In genomic region chr16:31052177-31052726, GRCm38 (mm10) we compare ENCODE assay signal across 17 mouse cellular contexts. TPM values are rescaled to one million over a fixed set of nuclear protein-coding genes. Genes with fewer than 3 reads are reported as not detected.
DNase-seq lines count a peak whose midpoint lies in the region; ATAC-seq lines count a peak whose summit lies in the region.
"Had no signal": no experiment of that assay in that cellular context is flagged by ENCODE, and none has a peak within 500 bp of the region (broad histone marks: within the 10 kb centered on the region; RNA-seq: fewer than 3 reads in every experiment).

No protein-coding gene starts in this region.

- H3K4me2 ChIP-seq in hindbrain, embryonic 13.5 days, result no peak overlapping the region
- H3K4me2 ChIP-seq in hindbrain, embryonic 16.5 days (ENCODE audit: low read length), result no peak overlapping the region
- H3K4me2 ChIP-seq in midbrain, embryonic 12.5 days (replicated peaks), result no peak overlapping the region
- no peak overlapping the region for H3K4me2 ChIP-seq in midbrain, embryonic 15.5 days
- H3K4me2 ChIP-seq in heart, embryonic 16.5 days (ENCODE audit: low read depth, low read length), result no peak overlapping the region
- H3K4me2 ChIP-seq: forebrain, embryonic 15.5 days; lung, embryonic 15.5 days had no signal

- no peak overlapping the region for H3K4me3 ChIP-seq in hindbrain, embryonic 13.5 days
- H3K4me3 ChIP-seq in hindbrain, embryonic 16.5 days (ENCODE audit: low read length), result no peak overlapping the region
- H3K4me3 ChIP-seq in midbrain, embryonic 12.5 days, result no peak overlapping the region
- no peak overlapping the region for H3K4me3 ChIP-seq in midbrain, embryonic 15.5 days
- no peak overlapping the region for H3K4me3 ChIP-seq in heart, embryonic 16.5 days (ENCODE audit: low read length)
- H3K4me3 ChIP-seq: forebrain, embryonic 15.5 days; lung, embryonic 15.5 days had no signal

- no peaks in the 10 kb centered on the region for H3K36me3 ChIP-seq in hindbrain, embryonic 13.5 days
- H3K36me3 ChIP-seq in hindbrain, embryonic 16.5 days (ENCODE audit: control insufficient read depth, insufficient read depth, low read length), result no peaks in the 10 kb centered on the region
- no peaks in the 10 kb centered on the region for H3K36me3 ChIP-seq in midbrain, embryonic 12.5 days
- no peaks in the 10 kb centered on the region for H3K36me3 ChIP-seq in midbrain, embryonic 15.5 days (replicated peaks)
- no peaks in the 10 kb centered on the region for H3K36me3 ChIP-seq in heart, embryonic 16.5 days (ENCODE audit: control insufficient read depth, insufficient read depth)
- H3K36me3 ChIP-seq: forebrain, embryonic 15.5 days; lung, embryonic 15.5 days had no signal

- WGBS in hindbrain, embryonic 13.5 days, result 75% methylated on average over 7 of the region's 7 CpGs
- WGBS in hindbrain, embryonic 16.5 days, result 76% methylated on average over 7 of the region's 7 CpGs
- WGBS in midbrain, embryonic 12.5 days, result 74% methylated on average over 7 of the region's 7 CpGs
- WGBS in midbrain, embryonic 15.5 days, result 75% methylated on average over 7 of the region's 7 CpGs
- 42% methylated on average over 7 of the region's 7 CpGs for WGBS in heart, embryonic 16.5 days

- H3K4me1 ChIP-seq in hindbrain, embryonic 13.5 days (replicated peaks), result peaks cover 14% of the 10 kb centered on the region; the same call in 1 of the 2 replicates
- H3K4me1 ChIP-seq in hindbrain, embryonic 16.5 days (ENCODE audit: control insufficient read depth, insufficient read depth, low read depth, low read length), result no peaks in the 10 kb centered on the region
- no peaks in the 10 kb centered on the region; the same call in 1 of the 2 replicates for H3K4me1 ChIP-seq in midbrain, embryonic 12.5 days
- H3K4me1 ChIP-seq in midbrain, embryonic 15.5 days, result no peaks in the 10 kb centered on the region
- peaks cover 19% of the 10 kb centered on the region for H3K4me1 ChIP-seq in heart, embryonic 16.5 days (ENCODE audit: control insufficient read depth, insufficient read depth, low read length)

- H3K27ac ChIP-seq in hindbrain, embryonic 13.5 days, result no peak overlapping the region; the same call in 1 of the 2 replicates
- H3K27ac ChIP-seq in hindbrain, embryonic 16.5 days (ENCODE audit: low read depth, low read length), result no peak overlapping the region
- H3K27ac ChIP-seq in midbrain, embryonic 12.5 days (replicated peaks), result no peak overlapping the region
- H3K27ac ChIP-seq in midbrain, embryonic 15.5 days, result no peak overlapping the region
- no peak overlapping the region for H3K27ac ChIP-seq in heart, embryonic 16.5 days (ENCODE audit: low read length)
- H3K27ac ChIP-seq: forebrain, embryonic 15.5 days; lung, embryonic 15.5 days had no signal

- H3K9ac ChIP-seq in hindbrain, embryonic 13.5 days, result 0 out of 2 replicates have a peak overlapping the region, but pooled peaks have one; percentile 15
- no peak overlapping the region for H3K9ac ChIP-seq in hindbrain, embryonic 16.5 days (ENCODE audit: low read depth, low read length)
- no peak overlapping the region for H3K9ac ChIP-seq in midbrain, embryonic 12.5 days (replicated peaks)
- H3K9ac ChIP-seq in midbrain, embryonic 15.5 days, result no peak overlapping the region
- H3K9ac ChIP-seq in heart, embryonic 16.5 days (ENCODE audit: low read length), result no peak overlapping the region
- H3K9ac ChIP-seq: forebrain, embryonic 15.5 days; lung, embryonic 15.5 days had no signal

- H3K27me3 ChIP-seq in hindbrain, embryonic 13.5 days, result no peaks in the 10 kb centered on the region
- no peaks in the 10 kb centered on the region for H3K27me3 ChIP-seq in hindbrain, embryonic 16.5 days (replicated peaks; ENCODE audit: control insufficient read depth, insufficient read depth, low read length)
- H3K27me3 ChIP-seq in midbrain, embryonic 12.5 days, result no peaks in the 10 kb centered on the region
- H3K27me3 ChIP-seq in midbrain, embryonic 15.5 days (replicated peaks), result no peaks in the 10 kb centered on the region
- no peaks in the 10 kb centered on the region for H3K27me3 ChIP-seq in heart, embryonic 16.5 days (ENCODE audit: control insufficient read depth, insufficient read depth, low read length)
- H3K27me3 ChIP-seq: forebrain, embryonic 15.5 days; lung, embryonic 15.5 days had no signal

- no peaks in the 10 kb centered on the region for H3K9me3 ChIP-seq in hindbrain, embryonic 13.5 days
- H3K9me3 ChIP-seq in hindbrain, embryonic 16.5 days (ENCODE audit: control insufficient read depth, low read length), result no peaks in the 10 kb centered on the region
- no peaks in the 10 kb centered on the region for H3K9me3 ChIP-seq in midbrain, embryonic 12.5 days
- H3K9me3 ChIP-seq in midbrain, embryonic 15.5 days, result no peaks in the 10 kb centered on the region
- no peaks in the 10 kb centered on the region for H3K9me3 ChIP-seq in heart, embryonic 16.5 days (replicated peaks; ENCODE audit: control insufficient read depth, low read length)
- H3K9me3 ChIP-seq: forebrain, embryonic 15.5 days; lung, embryonic 15.5 days had no signal

- ATAC-seq in hindbrain, embryonic 13.5 days (ENCODE audit: low FRiP score), result no peak
- no peak for ATAC-seq in hindbrain, embryonic 16.5 days
- peak; percentile 38; the same call in 1 of the 2 replicates for ATAC-seq in midbrain, embryonic 12.5 days (ENCODE audit: low FRiP score, low read depth)
- ATAC-seq in midbrain, embryonic 15.5 days (replicated peaks), result no peak
- peak; percentile 64; the same call in 1 of the 2 replicates for ATAC-seq in heart, embryonic 16.5 days (replicated peaks; ENCODE audit: extremely low read depth, insufficient read depth, low FRiP score)
- ATAC-seq: forebrain, embryonic 15.5 days had no signal

- peak; percentile 86 for DNase-seq in heart, adult 11 months
- DNase-seq in heart, postnatal 4 days, result no peak
- DNase-seq in urinary bladder, postnatal 25 days (ENCODE audit: low spot score), result no peak
- DNase-seq: adrenal gland, postnatal 10 days; cerebellum, adult 11 months; cerebellum, postnatal 25 days; kidney, adult 9 months; kidney, postnatal 4 days; midbrain, embryonic 14.5 days; right cerebral cortex, postnatal 25 days had no signal

RNA-seq across cellular contexts. Expression of gene Xxylt1, which starts 29.0 kb away (rescaled TPM):
- 10 to 100 TPM; 15.9 to 17.3 TPM for total RNA-seq in heart, postnatal 4 days (2021)
- polyA plus RNA-seq in hindbrain, embryonic 13.5 days (2015; fragmentation: Nextera tagmentation; extraction: Ambion mirVana), result 10.8 and 11.6 TPM in 2 replicates
- 11.0 and 16.1 TPM in 2 replicates for polyA plus RNA-seq in hindbrain, embryonic 16.5 days (2015; fragmentation: Nextera tagmentation; extraction: Ambion mirVana)
- 13.9 and 14.6 TPM in 2 replicates for polyA plus RNA-seq in midbrain, embryonic 12.5 days (2016; fragmentation: Nextera tagmentation; extraction: Ambion mirVana)
- polyA plus RNA-seq in midbrain, embryonic 15.5 days (2015; fragmentation: Nextera tagmentation; extraction: Ambion mirVana), result 11.9 and 12.5 TPM in 2 replicates
- polyA plus RNA-seq in heart, embryonic 16.5 days (2015; fragmentation: Nextera tagmentation; extraction: Ambion mirVana), result 8.0 and 8.4 TPM in 2 replicates

Comparison
In these comparisons a context has a peak if more than half of its experiments do, and no peak if none do; other contexts are left out.
1. ATAC-seq: peak in midbrain, embryonic 12.5 days (single experiment) and heart, embryonic 16.5 days (single experiment); none in hindbrain, embryonic 13.5 days (single experiment), hindbrain, embryonic 16.5 days (single experiment) and midbrain, embryonic 15.5 days (single experiment).